Mouse (Mus musculus) ES-Bruce4 (cell line): ENCODE results near the gene Rbm33.

Experiments used
- CTCF ChIP-seq: IDR thresholded peaks from one replicate; pipeline ENCODE4 v1.8.1; 2011; ENCODE audit warnings: low read depth, low read length
- POLR2A ChIP-seq: IDR thresholded peaks from one replicate; pipeline ENCODE4 v1.8.1; 2011; ENCODE audit warnings: low read length; ENCODE audit not compliant: insufficient read depth

DNA sequence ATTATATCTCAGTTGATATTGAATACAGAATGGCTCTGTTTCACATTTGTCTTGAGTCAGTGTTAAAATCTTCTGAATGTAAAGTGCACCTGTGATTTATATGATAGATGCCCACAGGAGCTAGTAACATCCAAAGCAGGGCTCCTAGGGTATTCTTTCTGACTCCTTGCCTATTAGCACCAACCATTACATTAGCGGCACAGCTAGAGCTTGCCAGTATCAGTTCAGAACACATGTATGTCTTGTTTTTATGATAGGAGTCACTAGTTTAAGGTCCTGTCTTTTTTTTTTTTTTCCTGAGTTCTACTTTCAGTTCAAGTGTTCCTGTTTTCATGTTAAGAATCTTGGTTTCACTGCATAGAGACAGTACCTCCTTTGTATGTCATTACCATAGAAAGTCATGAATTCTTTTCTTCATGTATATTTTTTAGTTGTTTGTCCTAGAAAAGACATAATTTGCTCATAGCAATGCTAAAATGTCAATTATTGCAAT is 55.3 kb downstream of the Rbm33 start:
- TF ChIP-seq CTCF (no peak), POLR2A (no peak)
